Mouse (Mus musculus): ENCODE data around the gene Col25a1. TPM values are rescaled to one million over a fixed set of nuclear protein-coding genes. Genes with fewer than 3 reads are reported as not detected.

Gene Col25a1
- polyA plus RNA-seq, 1 experiment = 2.8 TPM

GRCm38 (mm10) chr3:130214631-130215030 is 83.3 kb downstream of the Col25a1 start:
- H3K27me3 ChIP-seq (ENCODE audit: control insufficient read depth, insufficient read depth, insufficient read length) = no peaks in the 10 kb centered on the region
- no peak overlapping the region for H3ac ChIP-seq (ENCODE audit: control insufficient read depth, insufficient read length)
- no peak overlapping the region for H3K4me2 ChIP-seq (ENCODE audit: low read depth)
- H3K36me3 ChIP-seq (ENCODE audit: control insufficient read depth, insufficient read depth) = no peaks in the 10 kb centered on the region
- H3K79me2 ChIP-seq (ENCODE audit: control insufficient read depth, insufficient read depth) = no peaks in the 10 kb centered on the region
- TF ChIP-seq MAX (IDR thresholded peaks at IDR 0.05; ENCODE audit: low read depth) = no peak
- TF ChIP-seq USF1 (IDR thresholded peaks at IDR 0.05; ENCODE audit: low read depth) = no peak
- no peak for TF ChIP-seq SRF (IDR thresholded peaks at IDR 0.05; ENCODE audit: control insufficient read depth, insufficient read length, low read depth)
- no peak overlapping the region for H3K4me3 ChIP-seq

- TF ChIP-seq POLR2AphosphoS2 (IDR thresholded peaks at IDR 0.05; ENCODE audit: insufficient read length, low read depth) (no peak), USF1 (IDR thresholded peaks at IDR 0.05; ENCODE audit: low read depth) (peak; percentile 87)
- H3K36me3 ChIP-seq (ENCODE audit: control insufficient read depth, insufficient read depth) = no peaks in the 10 kb centered on the region
- no peaks in the 10 kb centered on the region for H3K79me2 ChIP-seq (ENCODE audit: control insufficient read depth, insufficient read depth)
- peak overlapping the region; percentile 30 for H3K4me2 ChIP-seq (ENCODE audit: low read depth)
- H3ac ChIP-seq (ENCODE audit: control insufficient read depth, insufficient read length) = no peak overlapping the region
- no peak overlapping the region for H3K4me3 ChIP-seq
- no peaks in the 10 kb centered on the region for H3K27me3 ChIP-seq (ENCODE audit: control insufficient read depth, insufficient read depth, insufficient read length)
Measured at GRCm38 (mm10) chr3:130216141-130216540, 84.8 kb downstream of the Col25a1 start.

GRCm38 (mm10) chr3:130216646-130217045 is 85.3 kb downstream of the Col25a1 start:
- Histone ChIP-seq H3K79me2 (ENCODE audit: control insufficient read depth, insufficient read depth) (no peaks in the 10 kb centered on the region), H3K4me2 (ENCODE audit: low read depth) (peak overlapping the region; percentile 30), H3ac (ENCODE audit: control insufficient read depth, insufficient read length) (no peak overlapping the region), H3K27me3 (ENCODE audit: control insufficient read depth, insufficient read depth, insufficient read length) (no peaks in the 10 kb centered on the region), H3K4me3 (no peak overlapping the region), H3K36me3 (ENCODE audit: control insufficient read depth, insufficient read depth) (no peaks in the 10 kb centered on the region)
- TF ChIP-seq TCF12 (IDR thresholded peaks at IDR 0.05; ENCODE audit: insufficient read depth, poor library complexity, severe bottlenecking) (no peak), USF1 (IDR thresholded peaks at IDR 0.05; ENCODE audit: low read depth) (no peak), MYOD1 (IDR thresholded peaks at IDR 0.05; ENCODE audit: control insufficient read depth in 1 of 3, insufficient read length in 2 of 3, low read depth in 2 of 3) (no peak), REST (IDR thresholded peaks at IDR 0.05; ENCODE audit: insufficient read depth, insufficient read length) (no peak), MAX (IDR thresholded peaks at IDR 0.05; ENCODE audit: low read depth) (no peak), E2F4 (IDR thresholded peaks at IDR 0.05; ENCODE audit: insufficient read depth) (no peak), MYOG (IDR thresholded peaks at IDR 0.05; ENCODE audit: control insufficient read depth in 1 of 3, insufficient read depth in 1 of 3, insufficient read length in 2 of 3, low read depth in 2 of 3) (no peak), SRF (IDR thresholded peaks at IDR 0.05; ENCODE audit: control insufficient read depth, insufficient read length, low read depth) (no peak), CEBPB (IDR thresholded peaks at IDR 0.05; ENCODE audit: insufficient read depth, poor library complexity, severe bottlenecking) (no peak), TCF3 (IDR thresholded peaks at IDR 0.05; ENCODE audit: insufficient read length, low read depth) (no peak), POLR2A (IDR thresholded peaks at IDR 0.05; ENCODE audit: insufficient read length, low read depth) (no peak), POLR2AphosphoS2 (IDR thresholded peaks at IDR 0.05; ENCODE audit: insufficient read length, low read depth) (no peak)

GRCm38 (mm10) chr3:130217705-130218104 is 86.4 kb downstream of the Col25a1 start:
- Histone ChIP-seq H3K79me2 (ENCODE audit: control insufficient read depth, insufficient read depth) (no peaks in the 10 kb centered on the region), H3K36me3 (ENCODE audit: control insufficient read depth, insufficient read depth) (no peaks in the 10 kb centered on the region), H3K4me2 (ENCODE audit: low read depth) (peak overlapping the region; percentile 40), H3K27me3 (ENCODE audit: control insufficient read depth, insufficient read depth, insufficient read length) (no peaks in the 10 kb centered on the region), H3K4me3 (no peak overlapping the region), H3ac (ENCODE audit: control insufficient read depth, insufficient read length) (no peak overlapping the region)
- TF ChIP-seq CEBPB (IDR thresholded peaks at IDR 0.05; ENCODE audit: insufficient read depth, poor library complexity, severe bottlenecking) = no peak
- no peak for TF ChIP-seq SRF (IDR thresholded peaks at IDR 0.05; ENCODE audit: control insufficient read depth, insufficient read length, low read depth)
- TF ChIP-seq TCF3 (IDR thresholded peaks at IDR 0.05; ENCODE audit: insufficient read length, low read depth) = no peak
- no peak for TF ChIP-seq USF1 (IDR thresholded peaks at IDR 0.05; ENCODE audit: low read depth)
- TF ChIP-seq REST (IDR thresholded peaks at IDR 0.05; ENCODE audit: insufficient read depth, insufficient read length) = no peak
- no peak for TF ChIP-seq TCF12 (IDR thresholded peaks at IDR 0.05; ENCODE audit: insufficient read depth, poor library complexity, severe bottlenecking)
- no peak for TF ChIP-seq POLR2AphosphoS2 (IDR thresholded peaks at IDR 0.05; ENCODE audit: insufficient read length, low read depth)
- no peak for TF ChIP-seq MAX (IDR thresholded peaks at IDR 0.05; ENCODE audit: low read depth)

- Histone ChIP-seq H3K36me3 (ENCODE audit: control insufficient read depth, insufficient read depth) (no peaks in the 10 kb centered on the region), H3K4me2 (ENCODE audit: low read depth) (peak overlapping the region; percentile 40), H3K4me3 (no peak overlapping the region), H3ac (ENCODE audit: control insufficient read depth, insufficient read length) (no peak overlapping the region), H3K27me3 (ENCODE audit: control insufficient read depth, insufficient read depth, insufficient read length) (no peaks in the 10 kb centered on the region), H3K79me2 (ENCODE audit: control insufficient read depth, insufficient read depth) (no peaks in the 10 kb centered on the region)
- TF ChIP-seq MYOG (IDR thresholded peaks at IDR 0.05; ENCODE audit: control insufficient read depth in 1 of 3, insufficient read depth in 1 of 3, insufficient read length in 2 of 3, low read depth in 2 of 3) (peak in 1 of 3 experiments; percentile 29), REST (IDR thresholded peaks at IDR 0.05; ENCODE audit: insufficient read depth, insufficient read length) (no peak), CEBPB (IDR thresholded peaks at IDR 0.05; ENCODE audit: insufficient read depth, poor library complexity, severe bottlenecking) (peak; percentile 58; the same call in 1 of the 2 replicates), TCF3 (IDR thresholded peaks at IDR 0.05; ENCODE audit: insufficient read length, low read depth) (no peak), E2F4 (IDR thresholded peaks at IDR 0.05; ENCODE audit: insufficient read depth) (no peak), MYOD1 (IDR thresholded peaks at IDR 0.05; ENCODE audit: control insufficient read depth in 1 of 3, insufficient read length in 2 of 3, low read depth in 2 of 3) (peak in 2 of 3 experiments; percentile 62 to 72), POLR2A (IDR thresholded peaks at IDR 0.05; ENCODE audit: insufficient read length, low read depth) (no peak), SRF (IDR thresholded peaks at IDR 0.05; ENCODE audit: control insufficient read depth, insufficient read length, low read depth) (no peak), USF1 (IDR thresholded peaks at IDR 0.05; ENCODE audit: low read depth) (no peak), MAX (IDR thresholded peaks at IDR 0.05; ENCODE audit: low read depth) (no peak), POLR2AphosphoS2 (IDR thresholded peaks at IDR 0.05; ENCODE audit: insufficient read length, low read depth) (no peak), TCF12 (IDR thresholded peaks at IDR 0.05; ENCODE audit: insufficient read depth, poor library complexity, severe bottlenecking) (peak; percentile 22)
Measured at GRCm38 (mm10) chr3:130218232-130218728, 87.0 kb downstream of the Col25a1 start.
